Mouse (Mus musculus): ENCODE data around the gene Plce1. TPM values are rescaled to one million over a fixed set of nuclear protein-coding genes. Genes with fewer than 3 reads are reported as not detected.

Plce1 gene
- total and polyA plus RNA-seq, 2 experiments from 2014 or later = 3.0 to 19.5 TPM

- Histone ChIP-seq H3K27ac (ENCODE audit: low read depth, low read length) (no peak overlapping the region), H3K27me3 (ENCODE audit: insufficient read depth, low read length) (no peaks in the 10 kb centered on the region), H3K36me3 (ENCODE audit: insufficient read depth, low read length) (no peaks in the 10 kb centered on the region), H3K4me1 (ENCODE audit: insufficient read depth, low read length) (no peaks in the 10 kb centered on the region), H3K9ac (replicated peaks; ENCODE audit: low read length, poor library complexity, severe bottlenecking) (no peak overlapping the region), H3K4me3 (ENCODE audit: low read depth, low read length) (no peak overlapping the region), H3K4me2 (ENCODE audit: low read depth, low read length, poor library complexity, severe bottlenecking) (no peak overlapping the region), H3K9me3 (ENCODE audit: low read length) (no peaks in the 10 kb centered on the region)
- ATAC-seq (ENCODE audit: low FRiP score) (no peak), DNase-seq (ENCODE audit: low spot score) (no peak)
- WGBS = 90% methylated on average over 8 of the region's 8 CpGs
- no peak for TF ChIP-seq CTCF (IDR thresholded peaks at IDR 0.05)
Measured at GRCm38 (mm10) chr19:38608951-38609654, 128.2 kb downstream of the Plce1 start.

GRCm38 (mm10) chr19:38610291-38610690, 129.4 kb downstream of the Plce1 start:
- H3K27me3 ChIP-seq (ENCODE audit: insufficient read depth, low read length) = no peaks in the 10 kb centered on the region
- TF ChIP-seq CTCF (IDR thresholded peaks at IDR 0.05) = no peak
- H3K9me3 ChIP-seq (ENCODE audit: low read length) = no peaks in the 10 kb centered on the region
- no peak for DNase-seq (ENCODE audit: low spot score)
- ATAC-seq (ENCODE audit: low FRiP score) = no peak
- no peak overlapping the region for H3K4me3 ChIP-seq (ENCODE audit: low read depth, low read length)
- WGBS = 99% methylated on average over 2 of the region's 2 CpGs
- no peak overlapping the region for H3K9ac ChIP-seq (replicated peaks; ENCODE audit: low read length, poor library complexity, severe bottlenecking)
- no peaks in the 10 kb centered on the region for H3K4me1 ChIP-seq (ENCODE audit: insufficient read depth, low read length)
- H3K36me3 ChIP-seq (ENCODE audit: insufficient read depth, low read length) = no peaks in the 10 kb centered on the region
- H3K27ac ChIP-seq (ENCODE audit: low read depth, low read length) = no peak overlapping the region
- H3K4me2 ChIP-seq (ENCODE audit: low read depth, low read length, poor library complexity, severe bottlenecking) = no peak overlapping the region

GRCm38 (mm10) chr19:38610809-38611208, 129.9 kb downstream of the Plce1 start:
- no peak overlapping the region for H3K4me3 ChIP-seq (ENCODE audit: low read depth, low read length)
- no peak overlapping the region for H3K4me2 ChIP-seq (ENCODE audit: low read depth, low read length, poor library complexity, severe bottlenecking)
- H3K36me3 ChIP-seq (ENCODE audit: insufficient read depth, low read length) = no peaks in the 10 kb centered on the region
- H3K27ac ChIP-seq (ENCODE audit: low read depth, low read length) = no peak overlapping the region
- WGBS = 93% methylated on average over 8 of the region's 8 CpGs
- H3K27me3 ChIP-seq (ENCODE audit: insufficient read depth, low read length) = no peaks in the 10 kb centered on the region
- no peaks in the 10 kb centered on the region for H3K9me3 ChIP-seq (ENCODE audit: low read length)
- no peak for DNase-seq (ENCODE audit: low spot score)
- H3K4me1 ChIP-seq (ENCODE audit: insufficient read depth, low read length) = no peaks in the 10 kb centered on the region
- ATAC-seq (ENCODE audit: low FRiP score) = no peak
- H3K9ac ChIP-seq (replicated peaks; ENCODE audit: low read length, poor library complexity, severe bottlenecking) = no peak overlapping the region
- no peak for TF ChIP-seq CTCF (IDR thresholded peaks at IDR 0.05)

GRCm38 (mm10) chr19:38614067-38614675, 133.3 kb downstream of the Plce1 start:
- Histone ChIP-seq H3K4me2 (ENCODE audit: low read depth, low read length, poor library complexity, severe bottlenecking) (no peak overlapping the region), H3K4me1 (ENCODE audit: insufficient read depth, low read length) (no peaks in the 10 kb centered on the region), H3K9me3 (ENCODE audit: low read length) (no peaks in the 10 kb centered on the region), H3K27ac (ENCODE audit: low read depth, low read length) (no peak overlapping the region), H3K27me3 (ENCODE audit: insufficient read depth, low read length) (no peaks in the 10 kb centered on the region), H3K36me3 (ENCODE audit: insufficient read depth, low read length) (no peaks in the 10 kb centered on the region), H3K9ac (replicated peaks; ENCODE audit: low read length, poor library complexity, severe bottlenecking) (no peak overlapping the region), H3K4me3 (ENCODE audit: low read depth, low read length) (no peak overlapping the region)
- DNase-seq (ENCODE audit: low spot score) (no peak), ATAC-seq (ENCODE audit: low FRiP score) (no peak)
- no peak for TF ChIP-seq CTCF (IDR thresholded peaks at IDR 0.05)
- 41% methylated on average over 11 of the region's 11 CpGs for WGBS

GRCm38 (mm10) chr19:38615356-38615755, 134.4 kb downstream of the Plce1 start:
- no peaks in the 10 kb centered on the region for H3K36me3 ChIP-seq (ENCODE audit: insufficient read depth, low read length)
- 34% methylated on average over 6 of the region's 6 CpGs for WGBS
- H3K27me3 ChIP-seq (ENCODE audit: insufficient read depth, low read length) = no peaks in the 10 kb centered on the region
- DNase-seq (ENCODE audit: low spot score) (no peak), ATAC-seq (ENCODE audit: low FRiP score) (no peak)
- no peak overlapping the region for H3K27ac ChIP-seq (ENCODE audit: low read depth, low read length)
- TF ChIP-seq CTCF (IDR thresholded peaks at IDR 0.05) = no peak
- H3K9me3 ChIP-seq (ENCODE audit: low read length) = no peaks in the 10 kb centered on the region
- H3K9ac ChIP-seq (replicated peaks; ENCODE audit: low read length, poor library complexity, severe bottlenecking) = no peak overlapping the region
- no peak overlapping the region for H3K4me2 ChIP-seq (ENCODE audit: low read depth, low read length, poor library complexity, severe bottlenecking)
- H3K4me1 ChIP-seq (ENCODE audit: insufficient read depth, low read length) = no peaks in the 10 kb centered on the region
- H3K4me3 ChIP-seq (ENCODE audit: low read depth, low read length) = no peak overlapping the region

- no peak for TF ChIP-seq CTCF (IDR thresholded peaks at IDR 0.05)
- H3K27ac ChIP-seq (ENCODE audit: low read depth, low read length) = no peak overlapping the region
Measured at GRCm38 (mm10) chr19:38620134-38620533, 139.2 kb downstream of the Plce1 start.

More at GRCm38 (mm10) chr19:38620134-38620533, 139.2 kb downstream of the Plce1 start:
- no peak overlapping the region for H3K9ac ChIP-seq (replicated peaks; ENCODE audit: low read length, poor library complexity, severe bottlenecking)
- no peaks in the 10 kb centered on the region for H3K27me3 ChIP-seq (ENCODE audit: insufficient read depth, low read length)
- ATAC-seq (ENCODE audit: low FRiP score) = no peak
- 76% methylated on average over 4 of the region's 4 CpGs for WGBS
- no peak overlapping the region for H3K4me3 ChIP-seq (ENCODE audit: low read depth, low read length)
- no peak overlapping the region for H3K4me2 ChIP-seq (ENCODE audit: low read depth, low read length, poor library complexity, severe bottlenecking)
- no peaks in the 10 kb centered on the region for H3K9me3 ChIP-seq (ENCODE audit: low read length)
- DNase-seq (ENCODE audit: low spot score) = no peak
- no peaks in the 10 kb centered on the region for H3K4me1 ChIP-seq (ENCODE audit: insufficient read depth, low read length)
- H3K36me3 ChIP-seq (ENCODE audit: insufficient read depth, low read length) = no peaks in the 10 kb centered on the region
